Mouse (Mus musculus) midbrain, embryonic 12.5 days (tissue): ENCODE measurements at regions not wholly inside any gene's neighbourhood (a gene's known extent, or its start where the extent isn't known, plus 50 kb on each side); places are given as distances from the start of the nearest gene placed in this dataset.
"Not testable (repeated sequence)": the region's sequence is repeated elsewhere in the genome, so short reads cannot be mapped to it uniquely, and the experiment has no call there.

Source experiments
- ATAC-seq: fragments of 200-750 bp; cut with Nextera tagmentation; 2 replicates; pipeline ENCODE4 v1.8.0; 2017; ENCODE audit warnings: low read depth, moderate TSS enrichment, moderate library complexity; ENCODE audit not compliant: low FRiP score
- H3K27ac ChIP-seq: fragments of 300-500 bp; sonication (generic); replicated peaks from 2 replicates; pipeline ENCODE4 v1.5.1; 2016; ENCODE audit warnings: mild to moderate bottlenecking
- H3K27me3 ChIP-seq: fragments of 300-500 bp; sonication (generic); 2 replicates; pipeline ENCODE4 v1.6.1; 2016; ENCODE audit warnings: mild to moderate bottlenecking
- H3K36me3 ChIP-seq: fragments of 300-500 bp; sonication (generic); 2 replicates; pipeline ENCODE4 v1.6.1; 2016
- H3K4me1 ChIP-seq: fragments of 300-500 bp; sonication (generic); 2 replicates; pipeline ENCODE4 v1.6.1; 2016
- H3K4me2 ChIP-seq: fragments of 300-500 bp; sonication (generic); replicated peaks from 2 replicates; pipeline ENCODE4 v1.6.1; 2016; ENCODE audit warnings: mild to moderate bottlenecking, moderate library complexity
- H3K4me3 ChIP-seq: fragments of 300-500 bp; sonication (generic); 2 replicates; pipeline ENCODE4 v1.5.1; 2016; ENCODE audit warnings: mild to moderate bottlenecking
- H3K9ac ChIP-seq: fragments of 300-500 bp; sonication (generic); replicated peaks from 2 replicates; pipeline ENCODE4 v1.6.1; 2016; ENCODE audit warnings: mild to moderate bottlenecking, moderate library complexity
- H3K9me3 ChIP-seq: fragments of 300-500 bp; sonication (generic); 2 replicates; pipeline ENCODE4 v1.6.1; 2016; ENCODE audit warnings: mild to moderate bottlenecking
- WGBS: fragments of 180-500 bp; shearing (Covaris S2); methylation state at CpG from one replicate; pipeline ENCODE4 v1.1.7; 2016; 5-methylcytosine and 5-hydroxymethylcytosine counted together

DNA sequence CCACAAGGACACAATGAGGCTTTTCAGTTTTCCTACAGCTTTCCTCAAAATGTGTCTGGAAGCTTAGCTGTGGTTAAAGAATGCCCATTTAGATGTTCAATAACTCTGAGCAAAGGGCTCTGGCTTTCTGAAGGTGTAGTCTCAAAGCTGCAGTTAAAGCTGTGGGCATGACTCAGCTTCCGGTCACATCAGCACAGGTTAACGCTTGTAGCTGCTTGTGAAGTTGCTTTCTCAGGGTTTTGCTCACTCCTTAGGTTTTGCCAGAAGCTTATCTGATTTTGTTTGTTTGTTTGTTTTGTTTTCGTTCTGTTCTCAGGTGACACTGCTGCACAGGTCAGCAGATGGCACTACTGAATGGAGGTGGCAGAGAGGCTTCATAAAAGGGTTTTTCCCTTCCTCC, 444.2 kb downstream of the Ets1 start:
- no peak for ATAC-seq
- no peak overlapping the region for H3K4me3 ChIP-seq
- 69% methylated on average over 3 of the region's 3 CpGs for WGBS
- no peaks in the 10 kb centered on the region for H3K9me3 ChIP-seq
- no peak overlapping the region for H3K4me2 ChIP-seq
- no peaks in the 10 kb centered on the region for H3K36me3 ChIP-seq
- H3K27me3 ChIP-seq: no peaks in the 10 kb centered on the region
- no peak overlapping the region for H3K27ac ChIP-seq
- H3K9ac ChIP-seq: no peak overlapping the region
- no peaks in the 10 kb centered on the region for H3K4me1 ChIP-seq

DNA sequence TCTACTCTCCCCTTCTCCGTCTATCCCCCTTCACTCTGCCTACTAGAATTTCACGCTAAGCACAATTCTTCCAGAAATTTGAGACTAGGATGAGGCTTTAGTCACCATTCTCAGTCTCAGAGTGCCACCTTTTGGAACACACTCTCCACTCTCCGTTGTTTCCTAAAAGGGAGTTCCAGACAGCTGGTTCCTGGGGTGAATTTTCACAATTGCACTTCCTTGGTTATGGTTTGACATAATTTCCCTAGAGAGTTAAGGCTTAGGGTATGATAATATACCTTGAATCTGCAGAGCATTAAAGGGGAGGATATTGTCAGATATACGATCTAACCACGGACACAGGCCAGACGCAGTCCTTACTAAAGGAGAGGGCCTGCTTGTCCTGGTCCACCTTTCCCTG, 444.8 kb downstream of the Ets1 start:
- Histone ChIP-seq H3K4me1 (no peaks in the 10 kb centered on the region), H3K27ac (no peak overlapping the region), H3K4me3 (no peak overlapping the region), H3K36me3 (no peaks in the 10 kb centered on the region), H3K9ac (no peak overlapping the region), H3K27me3 (no peaks in the 10 kb centered on the region), H3K9me3 (no peaks in the 10 kb centered on the region), H3K4me2 (no peak overlapping the region)
- 57% methylated on average over 6 of the region's 6 CpGs for WGBS
- no peak for ATAC-seq

DNA sequence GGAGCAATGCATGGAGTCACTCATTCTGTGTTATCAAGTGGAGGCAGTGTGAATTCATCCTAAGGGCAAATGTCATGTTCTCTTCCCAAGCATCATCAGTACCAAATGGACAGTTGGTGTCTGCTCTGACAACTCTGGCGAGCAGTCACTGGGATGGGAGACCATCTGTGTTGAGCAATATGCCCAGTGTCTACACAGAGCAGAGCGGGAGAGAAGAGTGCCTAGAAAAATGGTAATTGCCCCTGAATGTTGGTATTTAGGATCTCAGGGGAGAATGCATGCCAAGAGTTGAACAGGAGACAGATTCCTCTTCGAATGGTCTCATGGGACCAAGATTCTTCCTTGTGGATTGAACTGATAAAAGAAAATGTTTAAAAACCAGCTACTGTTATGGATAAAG, 454.0 kb downstream of the Ets1 start:
- no peak for ATAC-seq
- no peaks in the 10 kb centered on the region for H3K27me3 ChIP-seq
- no peaks in the 10 kb centered on the region for H3K4me1 ChIP-seq
- no peak overlapping the region for H3K4me2 ChIP-seq
- H3K9me3 ChIP-seq: no peaks in the 10 kb centered on the region
- H3K4me3 ChIP-seq: no peak overlapping the region
- no peak overlapping the region for H3K27ac ChIP-seq
- WGBS: 80% methylated on average over 3 of the region's 3 CpGs
- H3K9ac ChIP-seq: no peak overlapping the region
- no peaks in the 10 kb centered on the region for H3K36me3 ChIP-seq

DNA sequence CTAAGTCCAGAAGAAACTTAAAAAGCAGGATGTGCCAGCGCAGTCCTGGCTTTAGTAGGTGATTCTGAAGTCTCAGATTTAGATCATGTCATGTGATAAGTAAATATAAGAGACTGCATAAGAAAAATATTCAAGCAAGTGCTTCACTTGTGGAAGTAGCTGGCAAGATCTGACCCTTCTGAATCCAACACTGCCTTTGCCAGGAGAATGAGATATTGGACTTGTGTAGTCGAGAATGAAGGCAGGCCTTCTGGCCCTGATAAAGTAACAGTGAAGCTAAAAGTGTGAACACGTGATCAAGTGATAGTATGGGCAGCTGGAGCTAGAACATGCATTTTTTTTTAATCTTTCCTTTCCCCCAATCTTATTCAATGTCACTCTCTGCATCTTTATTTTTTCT, 455.6 kb downstream of the Ets1 start:
- no peaks in the 10 kb centered on the region for H3K9me3 ChIP-seq
- WGBS: 84% methylated on average over 3 of the region's 3 CpGs
- no peaks in the 10 kb centered on the region for H3K4me1 ChIP-seq
- H3K4me2 ChIP-seq: no peak overlapping the region
- H3K4me3 ChIP-seq: no peak overlapping the region
- no peak overlapping the region for H3K9ac ChIP-seq
- no peaks in the 10 kb centered on the region for H3K36me3 ChIP-seq
- H3K27me3 ChIP-seq: no peaks in the 10 kb centered on the region
- H3K27ac ChIP-seq: no peak overlapping the region
- ATAC-seq: no peak

DNA sequence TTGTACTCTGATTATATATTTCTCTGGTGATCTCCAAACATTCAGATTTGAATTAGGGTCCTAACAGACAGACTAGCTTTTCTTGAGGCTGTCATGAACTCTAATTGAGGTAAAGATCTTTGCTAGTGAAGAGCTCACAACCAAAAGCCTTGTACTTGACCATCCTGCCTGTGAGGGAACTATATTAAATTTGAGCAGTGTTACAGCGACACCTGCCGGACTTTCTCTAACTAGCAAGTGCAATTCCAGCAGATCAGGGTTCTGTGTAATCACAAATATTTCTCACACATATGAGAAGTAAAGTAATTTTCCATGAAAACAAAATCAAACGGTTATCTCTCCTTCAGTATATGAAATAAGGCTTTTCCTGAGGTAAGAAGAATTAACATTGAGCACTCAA, 459.6 kb downstream of the Ets1 start:
- H3K9ac ChIP-seq: no peak overlapping the region
- H3K9me3 ChIP-seq: no peaks in the 10 kb centered on the region
- no peaks in the 10 kb centered on the region for H3K27me3 ChIP-seq
- H3K27ac ChIP-seq: no peak overlapping the region
- H3K4me3 ChIP-seq: no peak overlapping the region
- ATAC-seq: no peak
- H3K4me1 ChIP-seq: no peaks in the 10 kb centered on the region
- H3K4me2 ChIP-seq: no peak overlapping the region
- WGBS: 0% methylated on average over 3 of the region's 3 CpGs
- H3K36me3 ChIP-seq: no peaks in the 10 kb centered on the region

DNA sequence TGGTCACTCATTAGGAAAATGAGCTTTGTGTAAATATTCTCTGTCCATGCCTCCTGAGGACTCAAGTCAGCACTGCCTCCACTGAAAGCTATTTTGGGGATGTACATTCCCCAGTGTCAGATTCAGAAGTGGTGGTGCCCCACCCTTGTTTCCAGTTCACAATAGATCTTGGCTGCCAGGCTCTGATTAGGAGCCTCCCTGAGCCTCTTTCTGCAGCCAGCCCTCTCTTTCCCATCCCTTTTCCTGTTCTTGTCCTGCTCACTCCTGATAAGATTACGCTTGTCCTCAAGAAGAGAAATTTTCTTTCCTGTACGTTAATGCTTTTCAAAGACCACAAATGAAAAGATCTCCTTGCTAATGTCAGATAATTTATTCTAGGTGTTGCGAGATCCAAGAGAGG, 465.2 kb downstream of the Ets1 start:
- Histone ChIP-seq H3K4me2 (no peak overlapping the region), H3K9me3 (no peaks in the 10 kb centered on the region), H3K36me3 (no peaks in the 10 kb centered on the region), H3K27me3 (no peaks in the 10 kb centered on the region), H3K4me1 (peaks cover 7% of the 10 kb centered on the region; the same call in 1 of the 2 replicates), H3K4me3 (no peak overlapping the region), H3K9ac (no peak overlapping the region), H3K27ac (no peak overlapping the region)
- ATAC-seq: no peak
- WGBS: 91% methylated on average over 3 of the region's 3 CpGs

DNA sequence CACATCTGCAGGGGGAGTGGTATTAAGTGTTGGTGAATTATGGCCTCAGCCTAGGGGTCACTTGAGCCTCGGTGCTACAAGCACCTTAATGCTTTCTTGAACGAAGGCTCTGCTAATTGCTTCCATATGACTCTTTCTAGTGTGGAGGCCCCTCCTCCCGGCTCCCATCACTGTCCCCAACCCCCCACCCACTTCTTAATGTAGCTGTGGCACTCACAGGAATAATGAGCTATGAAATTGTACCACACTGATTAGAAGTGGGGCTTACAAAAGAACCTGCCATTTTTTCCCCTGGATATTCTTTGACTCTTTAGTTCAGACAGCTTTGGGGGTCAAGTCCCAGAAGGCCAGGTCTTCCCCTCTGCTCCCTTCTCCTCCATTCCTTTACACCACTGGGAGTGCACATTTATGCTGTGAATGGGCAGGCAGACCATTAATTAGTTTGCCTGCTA, 468.6 kb downstream of the Ets1 start:
- Histone ChIP-seq H3K27ac (no peak overlapping the region), H3K4me1 (peaks cover 7% of the 10 kb centered on the region; the same call in 1 of the 2 replicates), H3K36me3 (no peaks in the 10 kb centered on the region), H3K27me3 (no peaks in the 10 kb centered on the region), H3K9ac (no peak overlapping the region), H3K4me2 (no peak overlapping the region), H3K9me3 (no peaks in the 10 kb centered on the region), H3K4me3 (no peak overlapping the region)
- 49% methylated on average over 3 of the region's 3 CpGs for WGBS
- ATAC-seq: no peak

DNA sequence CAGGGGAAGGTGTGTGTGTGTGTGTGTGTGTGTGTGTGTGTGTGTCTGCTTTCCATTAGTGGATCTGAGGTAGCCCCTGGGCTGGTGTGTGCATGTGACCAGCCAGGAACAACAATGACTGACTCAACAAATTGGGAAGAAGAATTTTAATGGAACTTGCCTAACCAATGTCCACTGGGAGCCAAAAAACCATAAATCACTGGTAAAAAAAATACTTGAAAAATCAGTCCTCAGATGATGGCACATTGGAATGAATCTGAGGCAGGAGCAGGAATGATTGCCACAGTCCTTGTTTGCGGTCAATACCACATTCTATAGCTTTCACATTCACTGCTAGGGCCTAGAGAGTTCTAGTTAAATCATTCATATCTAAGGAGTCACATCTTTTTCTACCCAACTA, 487.8 kb downstream of the Ets1 start:
- 100% methylated on average over 1 of the region's 1 CpGs for WGBS
- no peak for ATAC-seq

DNA sequence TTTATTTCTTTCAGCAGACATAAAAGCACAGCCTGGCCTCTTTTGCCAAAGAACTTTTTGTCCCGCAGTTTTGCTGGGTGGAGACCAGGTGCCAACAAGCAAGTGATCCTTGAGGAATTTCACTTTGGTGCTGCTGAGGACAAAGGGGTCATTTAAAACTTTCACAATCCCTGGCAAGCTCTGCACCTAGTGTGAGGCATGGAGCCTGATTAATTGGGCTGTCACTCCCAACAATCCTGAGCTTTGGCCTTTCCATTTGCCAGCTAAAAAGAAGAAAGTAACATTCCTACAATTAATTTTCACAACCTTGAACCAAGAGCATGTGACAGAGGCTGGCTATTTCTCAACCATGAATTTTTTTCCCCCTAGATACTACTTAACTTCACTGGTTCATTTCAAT, 516.2 kb downstream of the Ets1 start:
- Histone ChIP-seq H3K27me3 (no peaks in the 10 kb centered on the region), H3K27ac (no peak overlapping the region), H3K9ac (no peak overlapping the region), H3K9me3 (no peaks in the 10 kb centered on the region), H3K36me3 (no peaks in the 10 kb centered on the region), H3K4me1 (no peaks in the 10 kb centered on the region), H3K4me3 (no peak overlapping the region), H3K4me2 (no peak overlapping the region)
- ATAC-seq: no peak
- WGBS: 40% methylated on average over 1 of the region's 1 CpGs

More for the DNA sequence above, 487.8 kb downstream of the Ets1 start:
- no peak overlapping the region for H3K27ac ChIP-seq
- H3K9me3 ChIP-seq: no peaks in the 10 kb centered on the region
- no peak overlapping the region for H3K4me3 ChIP-seq
- no peaks in the 10 kb centered on the region for H3K27me3 ChIP-seq
- H3K9ac ChIP-seq: no peak overlapping the region
- no peaks in the 10 kb centered on the region for H3K36me3 ChIP-seq
- no peak overlapping the region for H3K4me2 ChIP-seq
- no peaks in the 10 kb centered on the region for H3K4me1 ChIP-seq

DNA sequence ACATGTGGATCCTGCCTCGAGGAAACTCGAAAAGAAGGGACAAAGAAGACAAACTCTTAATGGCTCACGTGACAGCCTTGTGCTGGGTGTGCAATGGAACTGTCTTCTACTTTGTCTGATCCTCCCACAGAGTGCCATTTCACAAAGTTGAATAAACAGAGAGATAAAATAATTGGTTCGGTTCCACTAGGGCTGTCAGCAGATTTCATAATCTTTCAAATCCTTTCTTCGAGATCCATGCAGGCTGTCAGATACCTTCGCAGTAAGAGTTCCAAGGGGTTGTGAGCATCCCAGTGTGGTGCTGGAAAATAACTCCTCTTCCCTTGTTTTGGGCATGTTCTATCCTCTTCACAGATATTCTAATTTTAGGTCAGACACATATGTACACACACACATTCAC, 532.1 kb downstream of the Ets1 start:
- no peaks in the 10 kb centered on the region for H3K4me1 ChIP-seq
- H3K27me3 ChIP-seq: no peaks in the 10 kb centered on the region
- no peak overlapping the region for H3K4me3 ChIP-seq
- no peak for ATAC-seq
- H3K27ac ChIP-seq: no peak overlapping the region
- H3K9me3 ChIP-seq: no peaks in the 10 kb centered on the region
- no peaks in the 10 kb centered on the region for H3K36me3 ChIP-seq
- H3K9ac ChIP-seq: no peak overlapping the region
- H3K4me2 ChIP-seq: no peak overlapping the region
- WGBS: 85% methylated on average over 6 of the region's 6 CpGs

DNA sequence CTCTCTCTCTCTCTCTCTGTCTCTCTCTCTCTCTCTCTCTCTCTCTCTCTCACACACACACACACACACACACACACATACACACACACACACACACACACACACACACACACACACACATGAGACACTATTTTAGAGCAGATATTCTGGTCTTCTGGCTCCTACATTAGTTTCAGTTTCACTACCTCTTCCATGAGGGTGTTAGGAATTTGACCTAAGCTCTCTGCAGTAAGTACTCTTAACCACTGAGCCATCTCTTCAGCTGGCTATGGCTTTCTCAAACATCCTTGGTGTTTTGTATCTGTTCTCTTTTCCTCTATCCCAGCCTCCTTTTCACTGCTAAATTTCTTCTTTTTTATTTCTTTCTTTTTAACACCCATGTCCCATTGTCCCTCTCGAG, 533.1 kb downstream of the Ets1 start:
- not testable (repeated sequence) for H3K4me1 ChIP-seq, H3K9ac ChIP-seq, H3K27ac ChIP-seq, H3K4me2 ChIP-seq, ATAC-seq, H3K27me3 ChIP-seq, H3K36me3 ChIP-seq, H3K9me3 ChIP-seq, H3K4me3 ChIP-seq
- WGBS: 88% methylated on average over 1 of the region's 1 CpGs

DNA sequence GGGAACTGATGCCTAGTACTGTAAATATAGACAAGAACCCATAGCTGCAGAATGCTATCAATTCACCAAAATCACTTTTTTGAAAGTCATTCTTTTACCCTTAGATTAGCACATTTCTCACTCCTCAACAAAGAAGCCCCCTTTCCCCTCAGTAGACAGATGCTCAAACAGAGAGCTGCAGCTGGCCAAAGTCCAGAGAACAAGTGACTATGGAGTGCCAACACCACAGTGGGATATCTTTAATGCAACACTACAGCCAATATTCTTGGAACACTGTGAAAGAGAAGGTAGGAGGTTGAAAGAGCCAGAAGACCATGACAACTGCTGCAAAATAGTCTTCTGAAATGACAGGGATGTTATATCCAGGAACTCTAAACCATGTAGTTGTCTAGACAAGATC, 544.0 kb downstream of the Ets1 start:
- Histone ChIP-seq H3K4me2 (no peak overlapping the region), H3K27ac (no peak overlapping the region), H3K4me1 (no peaks in the 10 kb centered on the region), H3K4me3 (no peak overlapping the region), H3K27me3 (no peaks in the 10 kb centered on the region), H3K9me3 (no peaks in the 10 kb centered on the region), H3K36me3 (no peaks in the 10 kb centered on the region), H3K9ac (no peak overlapping the region)
- no peak for ATAC-seq

DNA sequence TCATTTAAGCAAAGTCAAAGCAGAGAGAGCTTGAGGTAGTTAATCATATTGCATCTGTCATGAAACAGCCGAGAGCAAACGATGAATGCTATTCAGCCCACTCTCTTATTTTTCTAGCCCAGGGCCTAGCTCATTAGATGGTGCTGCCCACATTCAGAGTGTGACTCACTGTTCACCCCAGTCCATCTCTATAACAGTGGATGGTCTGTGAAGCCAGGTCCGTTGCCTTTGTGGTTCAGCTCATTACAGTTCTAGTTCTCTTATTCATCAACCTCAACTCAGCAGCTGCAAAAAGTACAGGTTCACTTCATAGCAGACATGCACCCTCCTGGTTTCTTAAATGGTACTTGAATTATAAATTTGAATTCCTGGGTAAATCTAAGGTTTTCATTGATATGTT, 551.2 kb downstream of the Ets1 start:
- Histone ChIP-seq H3K27me3 (no peaks in the 10 kb centered on the region), H3K4me3 (no peak overlapping the region), H3K9ac (no peak overlapping the region), H3K4me2 (no peak overlapping the region), H3K36me3 (no peaks in the 10 kb centered on the region), H3K4me1 (no peaks in the 10 kb centered on the region), H3K27ac (no peak overlapping the region), H3K9me3 (no peaks in the 10 kb centered on the region)
- no peak for ATAC-seq
- WGBS: 99% methylated on average over 3 of the region's 3 CpGs
